Mouse (Mus musculus) gastrocnemius, postnatal 10 days (tissue): ENCODE data around the gene Plekha6. TPM values are rescaled to one million over a fixed set of nuclear protein-coding genes. Genes with fewer than 3 reads are reported as not detected.

Experiments used
- DNase-seq: peaks from one replicate; pipeline ENCODE4 v3.0.0; 2021; ENCODE audit warnings: mixed read lengths
- total RNA-seq, 2 experiments: library from RNA; stranded (reverse); gene quantifications; 2 replicates each; pipeline ENCODE4 v1.2.3; 2021

Gene Plekha6
- total RNA-seq, 2 experiments from 2014 or later = 17.2 to 23.3 TPM

GRCm38 (mm10) chr1:133245690-133246619 is 81.9 kb downstream of the Plekha6 start:
- DNase-seq = no peak

- no peak for DNase-seq
Observed at GRCm38 (mm10) chr1:133247189-133247588, 83.2 kb downstream of the Plekha6 start.

GRCm38 (mm10) chr1:133250761-133251160 is 86.8 kb downstream of the Plekha6 start:
- DNase-seq = no peak

GRCm38 (mm10) chr1:133251625-133252034 is 87.6 kb downstream of the Plekha6 start:
- no peak for DNase-seq

GRCm38 (mm10) chr1:133252251-133252650 is 88.2 kb downstream of the Plekha6 start:
- DNase-seq = no peak

- DNase-seq = no peak
Observed at GRCm38 (mm10) chr1:133252801-133253531, 89.0 kb downstream of the Plekha6 start.

- DNase-seq = no peak
Observed at GRCm38 (mm10) chr1:133253532-133253866, 89.5 kb downstream of the Plekha6 start.

GRCm38 (mm10) chr1:133254226-133254625 is 90.2 kb downstream of the Plekha6 start:
- no peak for DNase-seq

GRCm38 (mm10) chr1:133254856-133255764 is 91.1 kb downstream of the Plekha6 start:
- no peak for DNase-seq

- no peak for DNase-seq
Observed at GRCm38 (mm10) chr1:133255776-133256175, 91.8 kb downstream of the Plekha6 start.

GRCm38 (mm10) chr1:133256347-133256746 is 92.3 kb downstream of the Plekha6 start:
- DNase-seq = no peak

GRCm38 (mm10) chr1:133258694-133259093 is 94.7 kb downstream of the Plekha6 start:
- DNase-seq = no peak

GRCm38 (mm10) chr1:133262628-133263027 is 98.6 kb downstream of the Plekha6 start:
- DNase-seq = no peak

- DNase-seq = no peak
Observed at GRCm38 (mm10) chr1:133263134-133263533, 99.1 kb downstream of the Plekha6 start.

- no peak for DNase-seq
Observed at GRCm38 (mm10) chr1:133264367-133264766, 100.4 kb downstream of the Plekha6 start.

- no peak for DNase-seq
Observed at GRCm38 (mm10) chr1:133265114-133265766, 101.2 kb downstream of the Plekha6 start.

GRCm38 (mm10) chr1:133267094-133267493 is 103.1 kb downstream of the Plekha6 start:
- DNase-seq = no peak

GRCm38 (mm10) chr1:133267813-133268492 is 103.9 kb downstream of the Plekha6 start:
- no peak for DNase-seq

- DNase-seq = no peak
Observed at GRCm38 (mm10) chr1:133268503-133268902, 104.5 kb downstream of the Plekha6 start.

- no peak for DNase-seq
Observed at GRCm38 (mm10) chr1:133270336-133270735, 106.3 kb downstream of the Plekha6 start.

GRCm38 (mm10) chr1:133274163-133274562 is 110.2 kb downstream of the Plekha6 start:
- DNase-seq = no peak
